Mouse (Mus musculus): ENCODE measurements around the gene Dtl.

Gene Dtl

DNA sequence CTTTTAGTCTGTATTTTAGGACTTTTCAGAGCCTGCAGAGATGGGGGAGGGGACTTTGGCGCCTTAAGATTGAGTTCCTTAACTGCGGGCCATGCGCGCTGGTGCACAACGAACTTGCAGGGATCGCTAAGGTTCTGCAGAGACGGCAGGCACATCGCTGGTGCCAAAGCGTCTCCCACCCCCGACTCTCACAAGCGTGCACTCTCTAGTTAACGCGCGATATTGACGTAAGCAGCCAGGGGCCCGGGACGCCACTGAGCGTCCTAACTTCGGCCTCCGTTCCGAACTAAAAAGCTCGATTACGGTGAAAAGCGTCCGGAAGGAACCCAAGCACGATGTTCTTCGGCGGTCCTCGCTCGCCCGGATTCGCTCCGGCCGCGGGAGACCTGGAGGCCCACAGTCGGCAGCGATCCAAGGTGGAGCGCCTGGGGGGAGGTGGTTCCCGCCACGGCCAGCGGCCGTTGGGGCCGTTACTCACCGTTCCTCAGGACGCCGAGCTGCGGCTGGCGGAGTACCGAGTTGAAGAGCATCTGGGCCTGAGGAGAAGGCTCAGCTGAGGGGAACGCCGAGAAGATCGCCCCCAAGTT, 380 bp downstream of the Dtl start:
- DNase-seq = no peak

DNA sequence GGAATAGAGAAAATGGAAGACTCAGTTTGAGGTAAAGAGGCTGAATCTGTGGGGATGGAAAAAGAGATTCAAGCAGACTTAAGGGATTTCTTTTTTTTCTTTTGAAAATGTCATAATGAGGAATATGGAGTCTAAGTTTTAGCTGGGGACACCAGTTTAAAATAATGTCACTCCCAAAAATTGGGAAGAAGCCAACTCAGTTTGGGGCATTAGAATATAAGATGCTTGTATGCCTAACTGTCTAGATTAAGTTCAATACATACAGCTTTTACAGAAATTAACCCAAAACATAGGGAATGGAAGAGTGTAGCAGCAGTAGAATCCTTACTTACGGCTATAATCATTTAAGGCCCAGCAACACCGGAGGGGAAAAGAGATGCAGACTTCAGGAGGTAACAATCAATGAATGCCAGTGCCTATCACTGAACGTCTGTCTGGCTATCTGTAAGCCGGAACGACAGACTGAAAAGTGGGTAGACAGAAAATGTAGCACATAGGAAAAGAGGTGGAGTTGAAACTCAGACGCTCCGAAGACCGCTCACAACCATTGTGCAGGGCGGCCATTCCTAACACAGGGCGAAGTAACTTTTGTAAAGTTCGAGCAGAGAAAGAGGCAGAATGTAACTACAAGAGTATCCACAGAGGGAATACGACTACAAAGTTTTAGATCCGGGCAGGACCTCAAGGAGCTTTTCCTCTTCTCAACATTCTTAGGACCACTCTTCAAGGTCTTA, 1.3 kb downstream of the Dtl start:
- DNase-seq = no peak

DNA sequence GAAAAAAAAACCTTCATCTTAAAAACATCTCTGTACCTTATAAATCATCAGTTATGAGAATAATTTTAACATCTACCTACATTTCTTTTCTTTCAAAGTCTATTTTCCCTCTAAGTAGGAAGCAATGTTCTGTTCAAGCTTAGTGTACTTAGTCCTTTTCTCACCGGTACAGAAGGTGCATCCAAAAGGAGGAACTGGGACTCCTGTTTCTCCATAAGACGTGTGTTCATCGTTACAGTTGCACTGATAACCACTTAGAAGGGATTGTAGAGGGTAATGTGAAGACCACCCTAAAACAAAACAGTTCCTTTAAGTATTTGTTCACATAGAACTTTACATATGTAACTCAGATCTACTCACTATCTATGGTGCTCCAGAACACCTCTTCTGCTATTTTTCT, 4.9 kb downstream of the Dtl start:
- DNase-seq = no peak

DNA sequence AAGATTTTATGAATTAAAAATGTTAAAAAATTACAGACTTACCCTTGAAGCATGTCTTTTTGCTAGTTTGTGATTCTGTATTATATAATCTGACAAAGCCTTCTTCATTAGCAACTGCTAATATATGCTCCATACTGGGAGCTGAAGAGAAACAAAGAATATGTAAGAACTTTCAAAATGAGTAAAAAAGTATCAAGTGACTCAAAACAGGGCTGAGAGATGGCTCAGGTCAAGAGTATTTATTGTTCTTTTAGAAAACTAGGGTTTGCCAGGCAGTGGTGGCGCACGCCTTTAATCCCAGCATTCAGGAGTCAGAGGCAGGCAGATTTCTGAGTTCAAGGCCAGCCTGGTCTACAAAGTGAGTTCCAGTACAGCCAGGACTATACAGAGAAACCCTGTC, 5.7 kb downstream of the Dtl start:
- DNase-seq = no peak

DNA sequence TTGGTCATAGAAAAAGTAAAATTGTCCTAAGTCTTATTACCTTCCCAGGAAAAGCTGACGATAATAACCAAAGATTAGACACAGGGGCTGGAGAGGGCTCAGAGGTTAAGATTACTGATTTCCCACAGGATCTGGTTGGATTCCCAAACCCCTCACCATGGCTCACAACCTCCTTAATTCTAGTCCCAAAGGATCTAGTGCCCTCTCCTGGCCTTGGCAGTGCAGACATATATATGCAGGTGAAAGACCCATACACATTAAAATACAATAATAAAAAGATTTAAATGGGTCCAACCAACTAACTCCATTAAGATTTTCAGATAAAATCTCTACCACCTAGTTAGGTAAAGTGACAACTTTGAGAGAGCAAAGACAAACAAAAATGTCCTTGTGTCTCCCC, 7.5 kb downstream of the Dtl start:
- DNase-seq = peak; percentile 35

DNA sequence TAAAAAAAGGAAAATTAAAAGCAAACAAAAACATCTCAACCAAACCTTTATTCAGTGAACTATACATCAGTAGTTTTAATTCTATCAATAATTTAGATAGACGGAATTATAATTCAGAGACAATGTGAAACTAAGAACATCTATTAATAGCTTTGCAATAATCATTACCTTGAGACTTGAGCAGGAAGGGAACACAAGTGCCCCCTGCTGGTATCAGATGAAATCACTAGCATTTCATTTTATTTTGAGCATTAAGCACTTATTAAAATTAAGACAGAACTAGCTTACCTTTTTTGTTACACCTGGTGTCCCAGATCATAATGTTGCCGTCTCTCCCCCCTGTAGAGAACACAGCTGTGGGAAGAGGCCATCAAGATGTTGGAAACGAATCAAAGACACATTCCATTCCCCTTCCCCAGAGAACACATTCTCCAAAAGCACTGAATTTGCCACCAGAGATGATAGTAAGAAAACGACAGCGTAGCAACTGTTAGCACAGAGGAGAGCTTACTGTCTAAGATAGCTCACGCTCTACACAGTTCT, 12.4 kb downstream of the Dtl start:
- DNase-seq = peak; percentile 21

DNA sequence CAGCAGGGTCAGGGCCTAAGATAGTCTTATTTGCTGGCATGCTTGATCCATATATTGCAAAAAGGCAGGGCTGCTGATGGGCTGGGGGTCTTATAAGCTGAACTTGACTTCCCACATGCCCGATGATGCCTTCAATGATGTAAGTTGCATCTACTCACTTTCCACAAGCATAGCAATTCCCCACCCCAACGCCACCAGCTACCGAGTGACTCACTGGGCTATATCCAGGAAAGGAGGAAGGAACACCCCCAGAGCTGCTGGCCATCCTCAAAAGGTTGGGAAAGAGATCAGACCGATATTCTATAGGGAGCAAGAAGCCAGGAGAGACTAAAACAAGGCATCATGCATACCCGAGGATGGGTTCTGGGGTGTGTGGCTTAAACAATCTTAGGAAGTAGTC, 15.6 kb downstream of the Dtl start:
- no peak for DNase-seq

DNA sequence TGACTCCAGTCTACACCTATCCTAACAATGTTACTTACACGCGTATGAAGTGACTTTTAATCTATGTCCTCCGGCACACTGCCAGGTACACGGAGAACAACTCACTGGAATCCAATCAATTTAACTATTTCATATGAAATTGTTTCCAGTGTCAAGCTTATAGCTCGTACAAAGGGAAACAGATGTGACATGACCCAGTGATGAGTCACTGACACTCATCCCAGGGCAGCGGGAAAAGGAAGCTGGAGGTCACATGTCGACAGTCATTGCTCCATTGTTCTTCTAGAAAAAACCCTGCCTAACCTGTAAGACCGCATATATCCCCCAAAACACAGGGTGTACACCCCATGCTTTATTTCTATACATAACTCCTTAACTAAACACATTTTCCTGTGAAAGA, 18.2 kb downstream of the Dtl start:
- DNase-seq = no peak

DNA sequence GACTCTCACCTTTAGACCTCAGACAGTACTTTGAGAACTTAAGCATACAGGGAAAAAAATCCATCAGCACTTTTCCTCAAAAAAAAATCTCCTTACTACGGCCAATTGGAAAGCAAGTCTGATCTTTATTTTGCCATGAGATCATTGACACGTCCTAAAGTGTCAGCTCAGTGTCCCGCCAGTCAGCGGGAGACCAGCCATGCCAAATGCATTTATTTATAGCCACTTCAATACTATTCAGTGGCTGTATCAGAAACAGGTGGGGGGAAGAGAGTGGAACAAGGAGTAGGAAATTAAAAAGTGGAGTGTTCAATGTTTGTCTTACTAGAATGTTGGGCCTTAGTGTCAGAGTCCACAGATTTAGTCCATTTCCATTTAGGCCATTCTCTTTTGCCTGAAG, 24.6 kb downstream of the Dtl start:
- no peak for DNase-seq

DNA sequence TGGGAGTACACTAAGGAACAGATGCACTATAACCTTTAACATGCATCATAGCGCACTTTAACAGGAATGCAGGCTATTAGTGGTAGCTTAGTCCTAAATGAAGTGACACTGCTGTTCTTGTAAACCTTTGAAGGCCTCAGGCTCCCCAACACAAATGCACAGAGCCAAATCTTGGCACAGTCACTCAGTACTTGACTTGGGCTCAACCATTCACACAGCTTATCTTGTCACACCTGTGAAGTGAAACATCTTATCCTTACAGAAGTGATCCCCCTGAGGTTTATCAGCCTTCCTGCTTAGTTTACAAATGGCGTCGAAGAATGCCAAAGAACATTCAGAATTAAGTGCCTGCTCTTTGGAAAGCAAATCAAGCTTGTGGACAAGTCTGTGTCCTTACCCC, 31.6 kb downstream of the Dtl start:
- DNase-seq = no peak

DNA sequence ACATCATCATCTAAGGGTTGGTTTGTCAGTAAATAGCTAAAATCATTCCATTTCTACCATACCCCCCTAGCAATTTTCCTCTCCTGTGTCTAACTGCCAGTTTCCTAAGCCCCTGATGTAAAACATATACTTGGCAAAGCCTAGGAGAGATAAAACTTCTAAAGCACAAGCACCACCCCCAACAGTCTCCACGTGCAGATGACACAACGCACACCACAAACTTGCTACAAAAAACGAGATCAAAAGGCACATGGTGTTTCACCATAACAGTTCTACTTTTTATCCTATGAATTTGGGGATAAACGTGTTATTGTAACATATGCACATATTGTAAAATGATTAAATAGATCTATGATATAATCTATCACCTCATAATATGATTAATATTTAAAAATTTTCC, 33.7 kb downstream of the Dtl start:
- no peak for DNase-seq

DNA sequence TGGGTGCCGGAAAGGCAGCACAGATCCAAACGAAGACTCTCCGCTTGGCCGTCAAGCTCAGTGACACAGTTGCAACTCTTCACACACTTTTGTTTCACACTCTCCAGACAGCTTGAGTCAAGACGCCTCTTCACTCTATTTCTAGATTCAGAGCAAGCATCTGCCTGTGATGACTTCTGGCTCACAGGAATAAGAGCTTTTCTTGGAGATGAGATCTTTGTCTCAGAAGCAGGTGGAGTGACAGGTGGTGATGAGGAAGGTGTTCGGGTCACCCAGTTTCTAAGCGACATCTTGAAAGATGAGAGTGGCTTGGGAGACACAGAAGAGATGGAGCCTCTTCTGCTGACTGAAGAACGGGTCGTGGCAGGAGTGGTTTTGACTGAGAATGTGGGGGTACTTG, 34.3 kb downstream of the Dtl start:
- no peak for DNase-seq

DNA sequence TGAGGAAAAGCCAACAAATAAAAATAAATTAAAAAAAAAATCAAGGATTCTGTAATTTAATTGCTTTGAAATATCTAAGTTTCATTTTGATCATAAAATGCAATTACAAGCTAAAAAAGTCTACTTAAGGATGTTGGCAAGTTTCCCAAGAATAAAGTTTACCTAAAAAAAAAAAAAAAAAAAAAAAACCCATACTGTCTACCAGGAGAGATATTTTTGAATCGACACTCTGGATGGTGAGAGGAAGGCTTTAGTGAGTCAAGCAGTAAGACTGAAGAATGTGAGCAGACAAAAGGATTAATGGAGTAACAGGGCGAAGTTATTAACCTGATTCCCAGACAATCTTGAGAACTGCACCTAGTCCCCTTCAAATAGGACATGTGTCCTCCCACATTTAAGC, 35.0 kb downstream of the Dtl start:
- DNase-seq = no peak

DNA sequence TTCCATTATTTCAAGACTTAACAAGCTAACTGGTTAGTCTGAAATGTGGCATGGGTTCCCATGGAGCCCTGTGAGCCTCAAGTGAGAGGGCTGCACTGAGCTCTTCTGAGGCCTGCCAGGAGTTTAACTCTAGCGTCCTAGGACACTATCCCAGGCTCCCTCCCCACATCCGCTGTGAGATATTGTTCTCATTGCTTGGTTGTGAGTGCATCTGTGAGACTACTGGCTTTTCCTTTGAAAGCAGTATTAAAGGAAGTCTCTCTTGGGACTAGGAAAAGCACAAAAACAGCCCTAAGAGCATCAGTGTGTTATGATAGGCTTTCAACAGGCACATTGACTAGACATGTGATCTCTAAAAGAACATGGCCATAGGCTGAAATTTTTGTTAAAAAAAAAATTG, 40.4 kb downstream of the Dtl start:
- DNase-seq = no peak

DNA sequence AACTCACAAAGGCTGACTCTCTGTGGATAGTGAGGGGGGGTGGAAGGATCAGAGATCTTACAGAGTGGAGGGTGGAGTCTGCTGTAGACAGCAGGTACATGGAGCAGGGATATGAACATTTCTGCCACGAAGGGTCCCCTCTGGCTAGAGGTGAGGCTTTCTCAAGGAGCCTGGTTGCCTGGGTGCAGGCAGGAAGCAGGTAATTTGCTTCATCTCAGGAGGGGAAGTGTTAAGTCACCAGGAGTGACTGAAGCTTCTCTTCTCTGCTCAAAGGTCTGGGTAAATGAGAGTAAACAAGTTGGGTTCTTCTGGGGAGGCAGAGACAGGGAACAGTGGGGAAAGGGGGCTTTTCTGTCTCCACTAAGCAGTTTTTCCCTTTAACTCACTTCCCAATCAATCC, 44.3 kb downstream of the Dtl start:
- DNase-seq = no peak

DNA sequence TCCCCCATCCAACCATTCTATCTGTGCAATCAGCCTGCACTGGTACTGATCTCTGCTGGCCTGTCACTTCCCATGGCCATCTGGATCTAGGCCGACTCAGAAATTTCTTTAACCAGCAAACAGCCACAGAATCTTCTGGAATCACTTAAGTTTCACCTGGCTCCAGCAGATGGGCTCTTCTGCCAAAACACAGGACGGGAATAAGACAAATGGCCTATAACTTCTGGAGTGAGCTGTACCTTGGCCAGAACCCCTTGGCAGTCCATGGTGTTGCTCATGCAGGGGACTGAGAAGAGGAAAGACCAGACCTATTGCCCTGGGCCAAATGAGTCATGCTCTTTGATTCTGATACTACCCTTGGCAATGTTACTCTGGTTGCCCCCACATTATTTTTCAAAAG, 45.9 kb downstream of the Dtl start:
- DNase-seq = no peak

DNA sequence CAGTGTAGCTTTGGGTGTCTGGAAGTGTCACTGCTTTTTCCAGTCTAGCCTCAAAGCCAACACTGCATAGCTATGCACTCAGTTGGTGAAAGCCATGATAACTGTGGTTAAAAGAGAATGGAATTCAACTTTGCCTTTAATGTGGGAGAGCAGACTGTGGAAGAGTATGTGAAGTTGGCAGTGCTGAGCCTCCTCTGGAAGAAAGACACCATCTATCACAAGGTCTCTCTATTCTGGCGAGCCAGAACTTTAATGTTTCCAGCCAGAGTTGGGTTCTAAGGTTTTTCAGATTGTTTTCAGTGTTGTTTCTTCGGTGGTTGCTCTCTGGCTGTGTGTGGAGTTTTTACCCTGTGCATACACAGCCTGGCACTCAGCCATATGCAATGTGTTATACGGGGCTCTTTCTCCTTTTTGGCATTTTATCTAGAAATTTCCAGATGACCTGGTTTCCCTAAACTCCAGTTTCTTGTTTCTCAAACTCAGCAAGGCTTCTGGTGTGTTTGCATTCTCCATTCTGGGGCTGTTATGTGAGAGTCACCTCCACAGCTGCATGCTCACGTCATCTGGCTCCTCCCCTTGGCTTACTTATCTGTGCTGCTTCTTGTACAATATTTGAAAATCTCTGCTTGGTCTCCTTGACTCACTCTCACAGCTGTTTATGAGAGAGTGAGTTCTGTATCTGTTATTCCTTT, 47.3 kb downstream of the Dtl start:
- no peak for DNase-seq

DNA sequence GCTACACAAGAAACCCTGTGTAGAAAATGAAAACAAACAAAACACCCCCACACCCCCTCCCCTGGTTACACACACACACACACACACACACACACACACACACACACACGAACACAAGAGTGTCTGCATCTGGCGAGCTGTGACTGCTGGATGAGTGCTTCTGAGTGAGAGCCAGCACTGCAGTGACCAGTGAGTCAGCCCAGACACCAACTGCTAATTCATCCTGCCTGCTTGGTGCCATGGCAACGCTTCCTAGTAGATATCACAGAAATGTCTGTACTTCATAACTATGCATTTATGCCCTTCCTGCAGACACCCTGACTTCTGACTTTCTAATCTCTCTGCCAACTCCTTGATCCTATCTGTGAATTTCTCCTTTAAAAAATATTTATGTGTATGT, 48.3 kb downstream of the Dtl start:
- no peak for DNase-seq

DNA sequence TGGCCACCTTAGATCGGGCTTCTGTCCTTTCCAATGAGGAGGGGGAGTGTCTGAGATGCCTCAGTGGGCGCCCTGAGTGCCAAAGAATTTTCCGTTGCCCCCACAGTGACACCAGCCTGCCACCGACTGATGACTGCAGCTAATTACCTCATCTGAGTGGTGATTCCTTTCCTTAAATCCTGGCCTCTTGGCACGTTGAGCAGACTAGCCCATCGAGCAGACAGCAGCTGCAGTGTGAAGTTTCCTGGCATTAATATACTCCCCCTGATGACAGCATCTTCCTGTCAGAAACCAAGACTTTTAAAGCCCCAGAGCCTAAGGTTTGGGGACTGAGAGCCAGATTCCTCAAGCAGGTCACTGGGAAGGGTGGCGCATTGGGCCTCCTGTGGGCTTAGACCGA, 53.9 kb downstream of the Dtl start:
- no peak for DNase-seq

DNA sequence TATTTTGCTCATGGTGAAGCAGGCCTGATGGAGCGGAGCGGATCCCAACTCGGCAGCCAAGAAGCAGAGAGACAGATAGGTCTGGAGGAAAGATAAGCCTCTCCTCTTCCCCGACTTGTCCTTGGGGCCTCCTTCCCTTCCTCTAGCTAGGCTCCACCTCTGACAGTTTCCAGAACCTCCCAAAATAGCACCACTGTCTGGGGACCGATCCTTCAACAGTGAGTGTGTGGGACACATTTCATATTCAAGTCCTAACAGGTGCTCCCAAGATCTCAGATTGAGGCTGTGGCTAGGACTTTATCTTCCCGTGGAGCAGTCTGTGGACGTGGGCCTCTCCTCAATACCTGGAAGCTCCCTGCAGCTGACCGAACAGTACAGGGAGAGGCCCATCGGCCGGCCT, 54.7 kb downstream of the Dtl start:
- no peak for DNase-seq

DNA sequence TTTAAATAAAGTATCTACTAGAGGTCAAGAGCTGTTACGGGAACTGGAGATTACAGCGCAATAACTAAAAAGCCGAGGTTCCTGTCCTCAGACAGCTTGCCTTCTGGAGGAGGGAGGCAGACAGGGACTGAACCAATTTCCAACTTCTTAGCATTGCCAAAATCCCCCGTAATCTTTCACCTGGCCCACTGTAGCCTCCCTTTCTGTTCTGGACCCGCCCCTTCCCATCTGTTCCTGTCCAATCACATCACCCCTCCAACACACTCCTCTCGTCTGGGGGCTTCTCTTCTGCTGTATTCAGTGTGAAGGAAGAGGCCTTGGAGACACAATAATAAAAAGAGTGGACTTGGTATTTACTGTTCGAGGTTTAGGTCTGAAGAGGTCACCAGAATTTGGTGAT, 55.1 kb downstream of the Dtl start:
- DNase-seq = no peak

DNA sequence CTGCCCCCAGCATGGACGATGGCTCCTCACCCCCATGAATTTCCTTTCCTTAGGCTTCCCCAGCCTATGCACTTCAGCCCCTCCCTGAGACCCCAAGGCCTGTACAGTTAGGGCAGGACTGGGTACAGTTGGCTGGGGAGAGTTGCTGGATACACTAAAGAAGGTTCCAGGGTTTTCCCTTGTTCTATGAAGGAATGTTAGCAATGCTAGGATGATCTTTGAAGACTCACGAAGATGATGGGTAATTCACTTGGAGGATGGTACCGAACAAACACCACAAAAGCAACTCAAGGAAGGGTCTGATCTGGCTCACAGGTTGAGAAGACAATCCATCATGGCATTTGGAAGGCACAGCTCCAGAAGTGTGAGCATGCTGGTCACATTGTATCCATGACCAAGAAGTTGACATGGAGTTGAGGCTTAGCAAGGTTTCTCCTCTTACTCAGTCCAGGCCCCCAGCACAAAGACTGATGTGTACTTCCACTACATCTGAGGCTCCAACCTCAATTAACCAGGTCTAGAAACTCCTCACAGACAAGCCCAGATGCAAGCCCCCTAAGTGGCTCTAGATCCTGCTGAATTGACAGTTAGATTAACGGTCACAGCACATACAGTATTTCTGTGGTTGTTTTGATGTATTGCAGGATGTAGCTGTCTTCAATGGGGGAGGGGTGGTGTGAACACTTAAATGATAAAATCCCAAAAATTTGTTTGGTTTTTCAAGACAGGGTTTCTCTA, 55.8 kb downstream of the Dtl start:
- no peak for DNase-seq

DNA sequence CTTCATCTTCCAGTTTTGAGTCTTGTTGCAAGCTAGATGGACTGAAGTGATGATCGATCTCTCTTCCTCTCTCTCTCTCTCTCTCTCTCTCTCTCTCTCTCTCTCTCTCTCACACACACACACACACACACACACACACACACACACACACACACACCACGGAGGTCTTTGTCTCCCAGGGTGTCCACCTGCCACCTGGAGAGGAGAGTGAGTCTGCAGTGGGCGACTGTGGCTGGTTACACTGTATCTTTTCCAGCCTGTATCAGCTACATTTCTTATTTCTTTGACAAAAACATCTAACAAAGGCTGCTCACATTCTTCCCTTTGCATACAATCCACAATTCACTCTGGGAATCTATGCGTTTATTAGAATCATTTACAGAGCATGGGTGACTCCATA, 56.4 kb downstream of the Dtl start:
- DNase-seq = no peak

DNA sequence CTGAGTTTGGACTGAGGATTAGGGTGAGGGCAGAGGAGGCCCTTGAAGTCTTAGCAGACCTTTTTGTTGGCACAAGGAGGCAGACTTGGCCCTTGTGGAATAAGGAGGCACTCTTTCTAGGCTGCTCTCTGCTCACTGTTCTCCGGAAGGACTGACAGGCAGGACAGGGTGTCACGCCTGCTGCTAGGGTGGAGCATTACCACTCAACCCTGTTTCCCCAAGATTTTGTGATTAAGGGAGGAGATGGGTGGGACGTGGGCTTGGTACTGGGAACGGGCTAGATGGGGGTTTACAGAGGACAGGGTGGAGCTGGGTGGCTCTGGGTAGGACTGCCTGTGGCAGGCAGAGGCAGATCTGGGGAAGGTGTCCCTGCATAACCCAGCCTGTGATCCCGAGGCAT, 57.4 kb downstream of the Dtl start:
- DNase-seq = no peak
